Mouse (Mus musculus): ENCODE measurements around the gene Gpr174. TPM values are rescaled to one million over a fixed set of nuclear protein-coding genes. Genes with fewer than 3 reads are reported as not detected.
"Not testable (repeated sequence)": the region's sequence is repeated elsewhere in the genome, so short reads cannot be mapped to it uniquely, and the experiment has no call there.

The Gpr174 gene
- under 1 TPM; 0.14 to 0.31 TPM for total RNA-seq (2021)

GRCm38 (mm10) chrX:107255486-107256227 is at the start of gene Gpr174:
Gene Gpr174 (plus strand): TSS chrX:107255878.
- no peak for DNase-seq
- intact Hi-C loops (cut with DNase I), result no loop called here

- no peak for DNase-seq
- intact Hi-C loops (cut with DNase I), result no loop called here
Observed at GRCm38 (mm10) chrX:107217577-107218090, 38.0 kb upstream of the Gpr174 start.

- no peak for DNase-seq
- intact Hi-C loops (cut with DNase I), result no loop called here
Observed at GRCm38 (mm10) chrX:107224846-107225245, 30.8 kb upstream of the Gpr174 start.

GRCm38 (mm10) chrX:107231214-107231613 is 24.5 kb upstream of the Gpr174 start:
- intact Hi-C loops (cut with DNase I), result no loop called here
- DNase-seq, result no peak

GRCm38 (mm10) chrX:107234655-107235054 is 21.0 kb upstream of the Gpr174 start:
- intact Hi-C loops (cut with DNase I), result no loop called here
- no peak for DNase-seq

GRCm38 (mm10) chrX:107236461-107236860 is 19.2 kb upstream of the Gpr174 start:
- no peak for DNase-seq
- intact Hi-C loops (cut with DNase I), result no loop called here

GRCm38 (mm10) chrX:107250390-107250789 is 5.3 kb upstream of the Gpr174 start:
- DNase-seq, result no peak
- intact Hi-C loops (cut with DNase I), result no loop called here

DNA sequence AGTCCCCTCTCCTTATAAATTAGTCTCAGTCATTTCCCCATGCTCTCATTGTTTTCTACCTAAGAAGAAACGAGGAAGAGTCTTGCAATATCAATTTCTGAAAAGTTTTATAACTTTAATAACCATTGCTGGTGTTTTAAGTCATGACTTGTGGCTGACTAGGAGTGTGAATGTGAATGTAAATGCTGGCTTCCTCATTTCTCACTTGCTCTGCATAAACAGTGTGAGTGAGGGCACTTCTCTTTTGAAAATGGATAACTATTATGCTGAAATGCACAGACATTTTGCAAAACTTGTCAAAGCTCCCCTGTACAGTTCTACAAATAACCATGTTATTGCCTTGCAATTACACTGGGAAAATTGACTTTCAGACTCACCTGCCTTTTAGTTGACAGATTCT is 8.9 kb downstream of the Gpr174 start:
- intact Hi-C loops (cut with DNase I), result no loop called here
- DNase-seq, result no peak

DNA sequence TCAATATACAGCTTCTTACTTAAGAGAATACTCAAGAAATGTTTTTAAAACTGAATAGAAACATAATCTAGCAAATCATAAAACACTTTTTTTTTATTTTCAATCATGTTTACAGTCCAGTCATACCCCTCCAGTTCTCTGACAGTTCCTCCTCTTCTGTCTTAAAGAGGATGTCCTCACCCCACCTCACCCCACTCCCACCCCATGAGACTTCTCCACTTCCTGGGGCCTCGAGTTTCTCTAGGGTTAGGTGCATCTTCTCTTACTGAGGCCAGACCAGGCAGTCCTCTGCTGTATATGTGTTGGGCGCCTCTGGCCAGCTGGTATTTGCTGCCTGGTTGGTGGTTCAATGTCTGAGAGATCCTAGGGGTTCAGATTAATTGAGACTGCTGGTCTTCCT is 21.9 kb downstream of the Gpr174 start:
- intact Hi-C loops (cut with DNase I), result no loop called here
- DNase-seq, result no peak

GRCm38 (mm10) chrX:107284211-107284610 is 28.5 kb downstream of the Gpr174 start:
- DNase-seq, result no peak
- intact Hi-C loops (cut with DNase I), result no loop called here

GRCm38 (mm10) chrX:107297861-107298260 is 42.2 kb downstream of the Gpr174 start:
- intact Hi-C loops (cut with DNase I); DNase-seq: not testable (repeated sequence)

DNA sequence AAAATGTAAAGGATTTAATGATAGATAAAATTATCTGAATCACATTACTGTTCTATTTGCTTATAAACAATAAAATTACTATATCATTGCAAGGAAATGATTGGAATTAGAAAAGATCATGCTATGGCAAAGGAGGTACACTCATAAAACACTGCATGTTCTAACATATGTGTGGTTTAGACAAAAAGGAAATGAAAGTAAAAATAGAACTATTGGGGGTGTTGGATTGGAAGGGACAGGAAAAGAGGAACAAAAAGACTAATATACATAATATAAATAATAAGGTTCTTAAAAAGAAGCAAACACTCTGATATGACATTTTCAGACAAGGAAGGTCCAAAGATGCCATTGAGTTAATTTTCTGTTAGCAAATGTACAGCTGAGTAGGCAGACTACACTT is 43.1 kb downstream of the Gpr174 start:
- no peak for DNase-seq
- intact Hi-C loops (cut with DNase I), result no loop called here

DNA sequence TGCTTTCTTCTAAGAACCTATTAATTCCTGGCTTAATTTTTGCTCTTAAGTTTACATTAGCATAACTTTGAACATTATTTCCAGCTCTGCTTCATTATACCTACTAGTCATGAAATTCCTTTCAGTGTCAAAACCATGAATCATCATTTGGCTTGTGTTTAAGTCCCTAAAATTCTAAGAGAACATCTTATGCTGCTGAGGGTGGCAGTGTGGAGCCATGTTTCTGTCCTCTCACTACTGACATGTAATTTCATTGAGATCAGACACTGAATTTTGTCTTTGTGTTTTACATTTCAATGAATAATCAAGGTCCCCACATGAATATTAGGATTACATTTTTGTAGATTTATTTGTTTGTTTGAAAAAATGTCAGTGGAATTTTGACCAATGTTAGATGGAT is 50.8 kb downstream of the Gpr174 start:
- no peak for DNase-seq
- intact Hi-C loops (cut with DNase I), result no loop called here

GRCm38 (mm10) chrX:107312533-107312932 is 56.9 kb downstream of the Gpr174 start:
- intact Hi-C loops (cut with DNase I), result no loop called here

DNA sequence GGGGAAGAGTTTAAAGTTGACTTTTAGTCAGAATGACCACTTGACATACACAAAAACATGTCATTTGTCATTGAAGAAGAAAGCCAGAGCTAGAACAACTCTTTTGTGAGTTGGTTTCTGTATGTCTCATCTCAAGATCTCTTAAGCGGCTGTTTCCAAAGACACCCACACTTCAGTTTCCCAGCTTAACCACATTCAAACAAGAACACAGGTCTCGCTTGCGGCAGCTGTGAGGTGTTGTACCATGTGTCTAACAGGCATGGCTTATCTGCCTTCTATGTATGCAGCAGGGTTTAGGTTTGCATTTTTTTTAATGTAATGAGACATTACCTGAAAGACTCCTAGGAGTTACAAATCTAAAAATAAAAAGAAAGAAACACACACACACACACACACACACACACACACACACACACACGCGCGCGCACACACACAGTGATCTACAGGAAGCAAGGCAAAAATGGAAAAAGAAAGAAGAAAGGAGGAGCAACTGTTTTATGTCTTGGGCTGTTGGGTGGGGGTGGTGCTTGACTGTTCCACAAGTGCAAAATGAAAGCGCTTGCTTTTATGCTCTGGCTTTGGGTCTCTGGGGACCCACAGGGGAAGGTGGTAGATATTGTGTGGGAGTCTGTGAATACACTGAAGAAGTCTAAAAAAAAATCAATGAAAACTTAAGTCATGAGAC is 70.2 kb downstream of the Gpr174 start:
- DNase-seq, result peak in 1 of 2 experiments; percentile 1
- intact Hi-C loops (cut with DNase I), result no loop called here

More at GRCm38 (mm10) chrX:107312533-107312932, 56.9 kb downstream of the Gpr174 start:
- DNase-seq, result no peak

- intact Hi-C loops (cut with DNase I), result no loop called here
- DNase-seq, result peak; percentile 5 to 15
Observed at GRCm38 (mm10) chrX:107329849-107330248, 74.2 kb downstream of the Gpr174 start.

DNA sequence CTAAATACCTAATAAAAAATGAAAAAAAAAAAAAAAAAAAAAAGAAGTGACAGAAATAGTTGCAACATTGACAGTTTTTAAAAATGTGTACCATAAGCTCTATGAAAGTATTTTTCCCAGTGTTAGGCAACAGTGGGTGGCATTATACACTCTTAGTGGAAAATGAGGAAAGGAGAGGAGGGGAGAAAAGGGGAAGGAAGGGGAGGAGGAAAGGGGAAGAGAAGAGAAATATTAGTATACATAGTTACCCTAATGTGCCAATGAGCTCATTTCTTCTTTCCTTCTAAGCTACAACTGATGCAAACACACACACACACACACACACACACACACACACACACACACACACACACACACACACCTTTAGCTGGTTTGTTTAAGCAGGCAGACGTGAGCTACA is 80.9 kb downstream of the Gpr174 start:
- DNase-seq, result no peak
- intact Hi-C loops (cut with DNase I), result no loop called here

DNA sequence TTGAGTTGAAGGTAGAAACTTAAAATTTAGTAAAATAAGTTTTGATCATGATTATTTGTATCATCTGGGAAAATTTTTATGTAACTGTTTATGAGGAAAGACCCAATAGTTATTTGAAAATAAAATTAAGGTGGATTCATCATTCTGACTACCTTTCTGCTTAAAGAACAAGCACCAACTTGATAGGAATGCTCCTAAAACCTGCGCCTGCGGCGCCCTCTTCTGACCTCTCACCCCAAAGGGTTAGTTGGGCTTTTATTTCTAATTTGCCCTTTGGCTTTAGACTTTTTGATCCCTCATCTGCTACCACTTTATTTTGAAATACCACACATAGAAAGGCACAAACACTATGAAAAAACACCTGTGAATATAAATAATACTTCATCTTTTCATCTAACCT is 86.3 kb downstream of the Gpr174 start:
- peak in 1 of 2 experiments; percentile 6 for DNase-seq

More for the DNA sequence above, 86.3 kb downstream of the Gpr174 start:
- intact Hi-C loops (cut with DNase I), result no loop called here

All from heart, postnatal 36 days (tissue).